Mouse (Mus musculus): Measurements from ENCODE around the gene Pycr2. TPM values are rescaled to one million over a fixed set of nuclear protein-coding genes. Genes with fewer than 3 reads are reported as not detected.
A peak's percentile ranks its signal among the peaks of the same experiment; 100 is the strongest.

Pycr2 gene
- polyA plus RNA-seq, 1 experiment from 2014 or later: 63.7 TPM

DNA sequence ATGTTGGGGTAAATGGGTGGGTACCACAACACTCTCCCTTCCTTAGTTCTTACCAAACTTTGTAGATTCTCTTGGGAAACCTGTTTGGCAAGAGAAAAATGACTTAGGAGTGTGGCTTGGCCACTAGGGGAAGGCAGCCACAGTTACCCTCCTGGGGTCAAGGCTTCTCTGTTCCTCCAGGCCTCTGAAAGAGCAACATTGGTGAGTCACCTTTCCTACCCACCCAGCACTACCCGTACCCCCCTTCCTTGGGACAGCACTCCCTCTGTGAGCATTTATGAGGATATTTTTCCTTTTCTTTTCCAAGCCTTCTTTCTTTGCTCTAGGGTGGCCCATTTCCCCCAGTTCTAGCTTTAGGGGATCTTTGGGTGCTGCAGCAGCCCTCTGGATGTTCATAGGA, 39.8 kb downstream of the Pycr2 start:
- peak; percentile 62 for TF ChIP-seq CTCF (IDR thresholded peaks at IDR 0.05; ENCODE audit: low read depth)
- no peak for TF ChIP-seq EP300 (optimal IDR thresholded peaks at IDR 0.05)
- Histone ChIP-seq H3K9ac (ENCODE audit: low read length) (peak overlapping the region; percentile 3; the same call in 1 of the 2 replicates), H3K4me3 (ENCODE audit: low read depth, low read length) (no peak overlapping the region; the same call in 1 of the 2 replicates), H3K27me3 (ENCODE audit: control insufficient read depth, insufficient read depth, low read length) (no peaks in the 10 kb centered on the region), H3K27ac (replicated peaks) (peak overlapping the region; percentile 99), H3K4me2 (replicated peaks; ENCODE audit: low read depth) (peak overlapping the region; percentile 83), H3K9me3 (ENCODE audit: control insufficient read depth, low read length) (no peaks in the 10 kb centered on the region), H3K36me3 (ENCODE audit: control insufficient read depth, insufficient read depth, low read length) (0 out of 2 replicates have a peak, but pooled peaks cover under 1% of the 10 kb centered on the region), H3K4me1 (replicated peaks; ENCODE audit: control insufficient read depth, insufficient read depth) (peaks cover 31% of the 10 kb centered on the region)
- 61% methylated on average over 1 of the region's 1 CpGs for WGBS
- DNase-seq (ENCODE audit: low spot score): peak; percentile 53
- ATAC-seq (ENCODE audit: low FRiP score, low TSS enrichment): peak; percentile 28; the same call in 1 of the 2 replicates

DNA sequence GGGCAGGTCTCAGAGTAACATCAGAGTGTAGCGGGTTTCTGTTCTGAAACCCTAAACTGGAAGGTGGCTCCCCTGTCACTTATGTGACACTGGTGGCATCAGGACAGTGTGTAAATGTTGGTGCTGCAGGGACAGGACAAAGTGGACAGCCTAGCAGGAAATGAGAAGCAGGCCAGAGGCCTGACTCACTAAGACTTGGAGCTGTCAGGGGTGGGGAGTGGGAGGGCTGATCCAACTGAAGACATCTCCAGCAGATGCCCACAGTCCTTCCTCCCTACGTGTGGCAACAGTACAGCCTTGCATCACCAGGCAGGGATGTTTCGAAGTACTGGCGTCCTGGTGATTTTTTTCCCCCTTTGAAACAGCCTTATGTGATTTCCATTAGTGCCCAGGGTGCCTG, 40.5 kb downstream of the Pycr2 start:
- H3K4me2 ChIP-seq (replicated peaks; ENCODE audit: low read depth): peak overlapping the region; percentile 45
- H3K27ac ChIP-seq (replicated peaks): peak overlapping the region; percentile 99
- 72% methylated on average over 4 of the region's 4 CpGs for WGBS
- 0 out of 2 replicates have a peak overlapping the region, but pooled peaks have one; percentile 3 for H3K9ac ChIP-seq (ENCODE audit: low read length)
- ATAC-seq (ENCODE audit: low FRiP score, low TSS enrichment) (no peak; the same call in 1 of the 2 replicates), DNase-seq (ENCODE audit: low spot score) (no peak)
- no peak for TF ChIP-seq CTCF (IDR thresholded peaks at IDR 0.05; ENCODE audit: low read depth)
- H3K36me3 ChIP-seq (ENCODE audit: control insufficient read depth, insufficient read depth, low read length): 0 out of 2 replicates have a peak, but pooled peaks cover 7% of the 10 kb centered on the region
- no peaks in the 10 kb centered on the region for H3K9me3 ChIP-seq (ENCODE audit: control insufficient read depth, low read length)
- peaks cover 31% of the 10 kb centered on the region for H3K4me1 ChIP-seq (replicated peaks; ENCODE audit: control insufficient read depth, insufficient read depth)
- H3K27me3 ChIP-seq (ENCODE audit: control insufficient read depth, insufficient read depth, low read length): no peaks in the 10 kb centered on the region
- H3K4me3 ChIP-seq (ENCODE audit: low read depth, low read length): no peak overlapping the region

DNA sequence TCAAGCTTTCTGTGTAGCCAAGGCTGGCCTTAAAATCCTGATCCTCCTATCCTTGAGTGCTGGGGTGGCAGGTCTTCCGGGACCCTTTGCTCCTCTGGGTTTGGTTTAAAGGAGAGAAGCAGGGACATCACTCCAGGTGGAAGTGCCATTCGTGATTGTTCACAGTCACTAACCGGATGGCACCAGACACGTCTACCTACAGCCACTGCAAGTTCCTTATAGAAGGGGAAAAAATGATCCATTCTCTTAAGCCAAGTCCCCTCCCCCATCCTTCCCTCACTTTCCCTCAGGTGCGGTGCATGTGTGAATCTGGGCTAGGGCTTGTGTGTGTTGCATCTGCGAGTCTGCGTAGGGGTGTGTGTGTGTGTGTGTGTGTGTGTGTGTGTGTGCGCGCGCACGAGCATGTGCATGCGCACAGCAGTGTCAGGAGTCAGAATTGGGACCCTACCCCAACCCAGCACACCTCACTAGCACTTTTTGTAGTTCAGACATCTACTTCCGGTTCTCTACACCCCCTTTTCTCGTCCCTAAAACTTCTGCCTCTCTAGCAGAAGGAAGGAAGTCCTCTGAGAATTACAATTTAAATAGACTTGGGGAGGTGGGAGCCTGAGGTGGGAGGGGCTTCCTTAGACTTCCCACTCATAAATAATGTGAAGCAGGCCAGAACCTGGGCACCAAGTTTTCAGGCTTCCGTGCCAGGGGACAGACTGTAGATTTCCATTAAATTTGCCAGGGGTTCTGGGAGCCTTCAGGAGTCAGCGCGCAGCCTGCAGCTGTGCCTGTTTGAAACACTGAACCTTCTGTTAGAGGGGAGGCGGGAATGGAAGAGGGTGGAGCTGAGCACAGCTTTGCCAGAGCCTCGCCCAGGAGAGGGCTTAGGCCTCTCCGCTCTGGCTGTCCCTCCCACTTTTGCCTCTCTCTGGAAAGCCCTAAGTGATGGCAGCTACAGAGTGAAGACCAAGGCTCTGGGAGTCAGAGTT, 41.2 kb downstream of the Pycr2 start:
- Histone ChIP-seq H3K36me3 (ENCODE audit: control insufficient read depth, insufficient read depth, low read length) (0 out of 2 replicates have a peak, but pooled peaks cover 13% of the 10 kb centered on the region), H3K4me1 (replicated peaks; ENCODE audit: control insufficient read depth, insufficient read depth) (peaks cover 31% of the 10 kb centered on the region), H3K27me3 (ENCODE audit: control insufficient read depth, insufficient read depth, low read length) (no peaks in the 10 kb centered on the region), H3K9me3 (ENCODE audit: control insufficient read depth, low read length) (no peaks in the 10 kb centered on the region), H3K27ac (replicated peaks) (peak overlapping the region; percentile 99), H3K9ac (ENCODE audit: low read length) (peak overlapping the region; percentile 35), H3K4me3 (ENCODE audit: low read depth, low read length) (peak overlapping the region; percentile 8; the same call in 1 of the 2 replicates), H3K4me2 (replicated peaks; ENCODE audit: low read depth) (peak overlapping the region; percentile 45)
- 15% methylated on average over 20 of the region's 20 CpGs for WGBS
- no peak for TF ChIP-seq EP300 (optimal IDR thresholded peaks at IDR 0.05)
- peak; percentile 20; the same call in 1 of the 2 replicates for TF ChIP-seq CTCF (IDR thresholded peaks at IDR 0.05; ENCODE audit: low read depth)
- ATAC-seq (ENCODE audit: low FRiP score, low TSS enrichment): peak; percentile 82
- peak; percentile 85 for DNase-seq (ENCODE audit: low spot score)

DNA sequence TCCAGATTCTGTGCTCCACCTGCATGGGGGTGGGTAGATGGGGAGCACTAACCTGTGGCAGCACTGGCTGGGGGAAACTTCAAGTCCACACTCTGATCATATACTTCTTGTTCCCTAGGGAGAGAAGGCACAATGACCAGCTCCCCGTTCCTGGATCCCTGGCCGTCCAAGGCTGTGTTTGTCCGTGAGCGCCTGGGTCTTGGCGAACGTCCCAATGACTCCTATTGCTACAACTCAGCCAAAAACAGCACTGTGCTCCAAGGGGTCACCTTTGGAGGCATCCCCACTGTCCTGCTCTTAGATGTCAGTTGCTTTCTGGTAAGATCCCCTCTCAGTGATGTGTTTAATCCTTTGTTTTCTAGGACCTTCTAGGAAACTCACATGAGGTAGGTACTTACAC, 42.4 kb downstream of the Pycr2 start:
- Histone ChIP-seq H3K4me3 (ENCODE audit: low read depth, low read length) (no peak overlapping the region), H3K9me3 (ENCODE audit: control insufficient read depth, low read length) (no peaks in the 10 kb centered on the region), H3K36me3 (ENCODE audit: control insufficient read depth, insufficient read depth, low read length) (peaks cover 16% of the 10 kb centered on the region; the same call in 1 of the 2 replicates), H3K4me2 (replicated peaks; ENCODE audit: low read depth) (peak overlapping the region; percentile 45), H3K27me3 (ENCODE audit: control insufficient read depth, insufficient read depth, low read length) (no peaks in the 10 kb centered on the region), H3K9ac (ENCODE audit: low read length) (no peak overlapping the region), H3K27ac (replicated peaks) (peak overlapping the region; percentile 99), H3K4me1 (replicated peaks; ENCODE audit: control insufficient read depth, insufficient read depth) (peaks cover 25% of the 10 kb centered on the region)
- TF ChIP-seq CTCF (IDR thresholded peaks at IDR 0.05; ENCODE audit: low read depth) (no peak), EP300 (optimal IDR thresholded peaks at IDR 0.05) (no peak)
- WGBS: 48% methylated on average over 6 of the region's 6 CpGs
- DNase-seq (ENCODE audit: low spot score) (no peak), ATAC-seq (ENCODE audit: low FRiP score, low TSS enrichment) (no peak)

DNA sequence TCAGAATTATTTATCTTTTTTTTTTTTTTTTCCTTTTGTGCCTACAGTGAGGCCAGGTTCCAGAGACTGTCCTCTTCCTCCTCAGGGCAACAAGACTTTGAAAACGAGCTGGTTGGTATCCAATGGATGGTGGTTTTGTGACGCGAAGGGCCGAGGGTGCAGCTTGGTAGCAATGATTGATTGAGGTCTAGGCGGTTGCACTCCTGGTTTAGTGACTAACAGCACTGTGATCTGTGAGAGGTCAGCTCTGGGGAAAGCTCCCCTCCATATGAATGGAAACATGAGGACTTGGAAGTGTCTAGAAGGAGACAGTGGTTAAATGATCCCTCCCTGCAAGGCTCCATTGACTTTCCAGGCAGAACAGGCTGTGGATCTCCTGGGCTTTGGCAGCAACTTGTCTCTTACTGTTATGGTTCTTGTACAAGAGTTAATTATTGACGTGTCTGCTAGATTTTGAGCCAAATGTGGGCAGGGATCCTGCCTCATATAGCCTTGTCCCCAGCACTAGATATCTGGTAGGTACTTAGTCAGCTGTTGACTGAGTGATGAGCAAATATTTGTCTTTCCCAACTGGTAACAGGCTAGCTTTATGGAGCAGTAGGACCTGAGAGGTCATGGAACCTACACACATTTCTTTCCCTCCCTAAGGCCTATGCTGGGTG, 48.1 kb downstream of the Pycr2 start:
- no peak overlapping the region for H3K4me2 ChIP-seq (replicated peaks; ENCODE audit: low read depth)
- no peaks in the 10 kb centered on the region for H3K27me3 ChIP-seq (ENCODE audit: control insufficient read depth, insufficient read depth, low read length)
- H3K27ac ChIP-seq (replicated peaks): peak overlapping the region; percentile 76; the same call in 1 of the 2 replicates
- H3K9me3 ChIP-seq (ENCODE audit: control insufficient read depth, low read length): no peaks in the 10 kb centered on the region
- 39% methylated on average over 6 of the region's 6 CpGs for WGBS
- peaks cover 43% of the 10 kb centered on the region for H3K36me3 ChIP-seq (ENCODE audit: control insufficient read depth, insufficient read depth, low read length)
- ATAC-seq (ENCODE audit: low FRiP score, low TSS enrichment): peak; percentile 93
- no peak overlapping the region for H3K9ac ChIP-seq (ENCODE audit: low read length)
- no peaks in the 10 kb centered on the region for H3K4me1 ChIP-seq (replicated peaks; ENCODE audit: control insufficient read depth, insufficient read depth)
- peak; percentile 66 for DNase-seq (ENCODE audit: low spot score)
- TF ChIP-seq EP300 (optimal IDR thresholded peaks at IDR 0.05) (no peak), CTCF (IDR thresholded peaks at IDR 0.05; ENCODE audit: low read depth) (no peak)
- no peak overlapping the region for H3K4me3 ChIP-seq (ENCODE audit: low read depth, low read length)

Measured in stomach, postnatal 0 days (tissue).